Mouse (Mus musculus): ENCODE measurements around the gene Igfbp2. TPM values are rescaled to one million over a fixed set of nuclear protein-coding genes. Genes with fewer than 3 reads are reported as not detected.

Gene Igfbp2
- total RNA-seq, 2 experiments from 2014 or later = 0.38 to 2.8 TPM

DNA sequence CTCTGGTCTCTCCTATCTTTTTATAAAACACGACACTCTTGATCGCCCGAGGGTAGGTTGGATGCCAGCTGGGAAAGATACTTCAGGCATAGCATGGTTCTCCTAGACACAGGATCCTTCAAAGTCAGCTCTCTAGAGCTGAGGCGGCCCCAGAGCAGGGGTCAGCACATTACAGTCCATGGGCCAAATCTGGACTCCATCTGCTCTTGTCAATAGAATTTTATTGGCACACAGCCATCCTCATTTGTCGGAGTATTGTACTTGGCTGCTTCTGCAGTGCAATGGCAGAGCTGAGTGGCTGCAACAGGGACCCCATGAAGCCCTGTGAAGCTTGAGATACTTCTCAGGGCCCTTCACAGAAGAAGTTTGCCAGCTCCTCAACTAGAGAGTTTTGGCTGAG, 9.1 kb upstream of the Igfbp2 start:
- no peak for DNase-seq

GRCm38 (mm10) chr1:72815616-72816015, 8.7 kb upstream of the Igfbp2 start:
- no peak for DNase-seq

- DNase-seq = no peak
Measured at GRCm38 (mm10) chr1:72819995-72820394, 4.3 kb upstream of the Igfbp2 start.

- DNase-seq = no peak
Measured at GRCm38 (mm10) chr1:72822893-72823292, 1.4 kb upstream of the Igfbp2 start.

- no peak for DNase-seq
Measured at GRCm38 (mm10) chr1:72824707-72825101, 401 bp downstream of the Igfbp2 start.

DNA sequence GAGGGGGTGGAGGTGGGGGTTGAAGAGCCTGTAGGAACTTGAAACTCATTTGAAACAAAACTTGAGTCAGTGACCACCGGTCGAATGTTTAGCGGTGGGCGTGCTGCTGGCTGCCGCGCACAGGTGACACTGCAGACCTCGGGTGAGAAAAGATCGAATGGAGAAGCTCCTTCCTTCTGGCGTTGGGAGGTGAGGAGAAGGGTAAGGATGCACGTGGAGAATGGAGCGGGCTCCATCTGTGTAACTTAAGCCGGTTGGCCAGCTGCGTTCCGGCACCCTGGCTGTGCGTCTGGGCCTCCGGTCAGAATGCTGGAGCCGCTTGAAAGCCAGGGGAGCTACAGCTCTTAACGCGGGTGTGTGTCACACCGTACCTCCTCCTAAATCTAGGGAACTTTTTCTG, 983 bp downstream of the Igfbp2 start:
- no peak for DNase-seq

DNA sequence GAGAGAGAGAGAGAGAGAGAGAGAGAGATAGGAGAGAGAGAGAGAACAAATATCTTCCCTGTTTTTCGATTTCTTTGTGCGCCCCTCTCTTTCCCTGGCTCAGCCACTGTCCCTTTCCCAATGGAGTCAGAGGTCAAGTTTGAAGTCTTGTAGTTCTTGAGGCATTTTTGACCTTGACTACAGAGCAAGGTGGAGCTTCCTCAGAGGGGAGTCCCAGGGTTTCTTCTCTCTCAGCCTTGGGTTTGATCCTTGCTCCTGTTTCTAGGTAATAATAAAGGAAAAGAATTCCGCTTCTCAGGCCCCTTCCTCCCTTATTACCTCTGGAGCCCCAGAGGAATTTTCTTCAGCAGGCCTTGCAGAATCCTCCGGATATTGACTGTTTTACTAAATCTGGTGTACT, 1.6 kb downstream of the Igfbp2 start:
- DNase-seq = no peak

DNA sequence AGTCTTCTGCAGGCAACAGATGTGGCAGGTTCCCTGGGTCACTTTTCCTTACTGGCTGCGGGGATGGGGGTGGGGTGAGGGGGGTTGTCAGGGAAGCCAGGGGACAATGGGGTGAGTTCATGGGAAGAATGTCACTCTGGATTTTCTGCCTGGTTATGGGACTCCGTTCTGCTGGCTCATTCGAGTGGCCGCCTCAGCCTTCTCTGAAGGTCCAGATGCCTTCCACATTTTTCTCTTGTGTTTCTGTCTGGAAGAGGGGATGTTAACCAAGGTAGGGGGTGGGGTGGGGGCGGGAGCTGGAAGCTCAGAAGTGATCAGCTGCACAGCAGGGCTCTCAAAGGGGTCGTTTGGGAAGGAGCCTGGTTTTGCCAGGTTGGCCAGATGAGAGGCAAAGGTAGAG, 2.1 kb downstream of the Igfbp2 start:
- no peak for DNase-seq

GRCm38 (mm10) chr1:72826931-72827330, 2.6 kb downstream of the Igfbp2 start:
- DNase-seq = no peak

DNA sequence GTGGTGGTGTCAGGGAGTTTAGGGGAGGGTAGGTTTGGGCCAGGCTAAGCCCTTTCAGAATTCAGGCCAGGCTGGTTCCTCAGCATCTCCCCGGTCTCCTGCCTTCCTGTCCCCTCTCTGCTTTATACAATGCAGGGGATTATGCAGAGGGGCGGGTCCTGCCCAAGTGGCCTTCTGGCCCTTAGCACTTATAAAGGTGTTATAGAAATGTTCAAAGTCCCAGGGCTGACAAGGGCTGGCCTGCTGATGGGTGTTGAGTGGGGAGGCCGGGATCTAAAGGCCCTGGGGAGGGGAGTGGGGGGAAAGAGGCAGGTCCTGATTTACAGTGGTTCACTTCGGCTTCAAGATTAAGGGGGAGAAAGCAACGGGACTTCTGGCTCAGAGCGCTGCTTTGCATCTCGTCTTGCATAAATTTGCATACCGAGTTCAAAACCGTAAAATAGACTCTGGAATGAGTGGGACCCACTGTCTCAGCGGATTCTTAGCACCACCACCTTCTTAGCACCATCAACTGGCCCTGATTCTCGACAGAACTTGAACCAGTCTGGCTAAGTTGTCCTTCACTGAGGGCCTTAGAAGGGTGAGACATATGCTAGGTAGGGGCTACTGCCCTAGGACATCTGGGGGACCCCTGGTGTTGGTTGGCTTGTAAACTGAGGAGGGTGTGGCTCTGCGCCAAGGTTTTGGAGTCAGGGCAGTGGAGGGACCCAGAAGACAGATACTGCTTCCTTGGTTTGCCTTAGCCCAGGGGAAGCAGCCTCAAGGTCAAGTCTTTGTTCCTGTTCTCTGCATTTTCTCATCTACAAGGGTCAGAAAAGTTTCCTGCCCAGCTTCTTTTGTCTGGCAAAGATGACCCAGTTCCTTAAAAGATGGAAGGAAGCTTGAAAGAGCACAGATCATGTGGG, 3.4 kb downstream of the Igfbp2 start:
- DNase-seq = no peak

GRCm38 (mm10) chr1:72828843-72829242, 4.5 kb downstream of the Igfbp2 start:
- no peak for DNase-seq

GRCm38 (mm10) chr1:72830485-72830884, 6.2 kb downstream of the Igfbp2 start:
- no peak for DNase-seq

DNA sequence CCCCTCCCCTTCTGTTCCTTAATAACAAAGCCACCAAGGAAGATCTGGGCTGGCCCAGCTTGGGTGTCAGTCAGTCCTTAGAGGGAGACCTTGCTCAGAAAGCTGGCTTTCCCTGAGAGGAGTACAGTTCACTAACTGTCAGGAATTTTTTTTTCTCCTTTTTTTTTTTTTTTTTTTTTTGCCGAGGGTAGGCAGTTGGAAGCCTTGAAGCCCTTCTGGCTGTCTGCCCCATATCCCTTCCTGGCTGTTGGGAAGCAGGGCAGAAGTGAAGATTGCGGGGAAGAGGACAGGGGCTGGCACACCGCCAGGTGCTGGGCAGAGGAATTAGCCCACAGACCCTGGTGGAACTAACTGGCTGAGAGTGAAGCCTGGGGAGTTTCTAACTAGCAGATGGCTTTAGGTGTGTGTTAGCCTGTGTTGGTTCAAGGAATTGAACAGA, 8.4 kb downstream of the Igfbp2 start:
- no peak for DNase-seq

DNA sequence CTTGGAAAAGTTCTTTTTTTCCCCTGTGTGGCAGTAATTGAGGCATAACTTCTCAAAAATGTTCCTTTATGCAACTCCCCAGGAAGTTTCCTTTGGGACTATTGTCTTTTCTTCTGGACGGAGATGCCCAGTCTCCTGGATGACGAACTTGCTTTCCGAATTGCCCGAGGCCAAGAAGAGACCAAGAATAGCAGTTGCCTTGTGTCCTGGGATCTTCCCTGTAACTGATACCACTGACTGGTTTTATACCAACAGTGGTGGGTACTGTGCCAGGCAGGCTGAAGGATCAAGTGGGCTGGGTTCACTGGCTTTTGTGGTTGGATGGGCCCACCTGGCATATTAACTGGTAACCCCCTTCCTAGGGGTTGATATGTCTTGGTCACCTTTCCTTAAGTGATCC, 9.3 kb downstream of the Igfbp2 start:
- DNase-seq = no peak

GRCm38 (mm10) chr1:72839356-72839755, 15.1 kb downstream of the Igfbp2 start:
- no peak for DNase-seq

DNA sequence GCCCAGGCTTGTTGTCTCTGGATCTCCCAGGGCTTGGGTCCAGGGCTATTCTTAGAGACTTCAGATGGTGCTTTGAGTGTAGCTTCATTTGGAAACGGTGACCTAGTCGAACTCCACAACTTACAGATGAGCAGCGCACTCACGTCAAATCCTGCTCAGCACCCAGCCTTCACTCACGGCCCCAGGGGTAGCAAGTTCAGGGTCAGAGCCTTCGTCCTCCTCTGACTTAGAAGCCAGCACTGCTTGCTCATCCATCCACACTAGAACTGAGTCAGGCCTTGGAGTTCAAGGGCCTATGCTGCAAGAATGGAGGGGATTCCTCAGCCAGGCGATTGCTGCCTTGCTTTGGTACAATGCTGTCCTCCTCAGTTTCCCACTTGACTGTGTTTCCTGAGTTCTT, 15.5 kb downstream of the Igfbp2 start:
- no peak for DNase-seq

DNA sequence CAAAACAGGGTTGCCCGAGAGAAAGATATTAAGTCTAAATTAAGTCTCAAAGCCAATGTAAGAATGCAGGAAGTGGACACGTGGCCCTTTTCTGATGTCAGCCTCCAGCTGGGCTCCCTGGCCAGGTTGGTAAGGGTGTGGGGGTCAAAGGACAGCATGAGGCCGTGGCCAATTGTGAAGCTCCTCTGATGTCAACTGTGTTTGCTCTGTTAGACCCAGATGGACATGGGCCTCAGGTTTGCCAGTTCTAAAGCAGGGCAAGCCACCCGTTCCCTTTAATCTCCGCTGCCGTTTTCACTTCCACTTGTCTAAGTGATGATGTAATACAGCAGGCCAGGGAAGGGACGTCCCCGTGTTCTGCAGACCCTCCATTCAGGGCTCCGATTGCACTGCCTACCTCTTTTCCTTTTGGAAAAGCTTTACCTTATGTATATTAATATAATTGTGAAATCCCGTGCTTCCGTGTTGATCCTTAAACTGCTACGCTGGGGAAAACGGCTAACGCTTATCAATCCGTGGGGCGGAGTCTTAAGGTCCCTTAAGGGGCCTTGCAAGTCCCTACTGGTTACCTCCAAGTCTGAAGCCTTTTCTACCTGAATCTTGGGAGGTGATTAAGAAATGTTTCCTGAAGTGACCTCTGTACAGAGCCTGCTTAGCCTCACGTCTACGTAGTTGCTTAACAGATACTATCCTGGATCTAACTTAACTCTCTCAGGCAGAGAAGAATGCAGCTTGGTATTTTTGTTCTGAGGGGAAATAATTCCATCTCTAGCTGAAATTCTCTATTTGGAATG, 18.6 kb downstream of the Igfbp2 start:
- no peak for DNase-seq

DNA sequence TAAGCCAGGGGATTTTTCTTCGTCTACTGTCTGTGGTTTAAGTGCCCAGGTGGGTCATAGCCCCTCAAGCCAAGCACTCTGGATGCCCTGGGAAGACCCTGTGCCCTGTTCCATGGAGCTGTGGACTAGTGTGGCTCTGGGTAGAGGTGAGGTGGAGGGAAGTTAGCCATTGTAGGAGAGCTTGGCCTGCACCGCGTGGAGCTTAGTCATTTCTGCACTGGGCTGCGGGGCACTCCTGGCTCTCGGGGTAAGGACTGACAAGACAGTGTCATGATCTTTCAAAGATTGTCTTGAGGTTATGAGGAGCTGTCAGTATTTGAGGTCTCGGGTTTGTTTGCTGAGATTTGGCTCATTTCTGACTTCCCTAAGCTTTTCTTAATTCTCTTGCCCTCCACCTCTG, 20.4 kb downstream of the Igfbp2 start:
- DNase-seq = no peak

- no peak for DNase-seq
Measured at GRCm38 (mm10) chr1:72847849-72848380, 23.6 kb downstream of the Igfbp2 start.

- no peak for DNase-seq
Measured at GRCm38 (mm10) chr1:72849037-72849436, 24.7 kb downstream of the Igfbp2 start.

DNA sequence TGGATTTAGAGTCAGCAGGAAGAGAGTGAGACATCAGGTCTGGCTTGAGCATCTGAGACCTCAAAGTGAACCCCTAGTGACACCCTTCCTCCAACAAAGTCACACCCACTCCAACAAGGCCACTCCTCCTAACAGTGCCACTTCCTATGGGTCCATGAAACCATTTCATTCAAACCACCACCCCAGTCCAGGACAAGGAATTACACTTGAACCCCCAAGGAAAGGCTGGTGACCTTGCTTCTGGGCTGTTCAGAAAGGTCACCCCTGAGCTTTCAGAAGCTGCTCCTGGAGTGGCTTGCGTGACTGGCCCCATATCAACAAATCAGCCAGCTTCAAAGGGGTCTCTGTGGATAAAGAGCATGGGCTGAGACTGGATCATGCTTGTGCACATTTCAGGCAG, 29.5 kb downstream of the Igfbp2 start:
- DNase-seq = no peak

DNA sequence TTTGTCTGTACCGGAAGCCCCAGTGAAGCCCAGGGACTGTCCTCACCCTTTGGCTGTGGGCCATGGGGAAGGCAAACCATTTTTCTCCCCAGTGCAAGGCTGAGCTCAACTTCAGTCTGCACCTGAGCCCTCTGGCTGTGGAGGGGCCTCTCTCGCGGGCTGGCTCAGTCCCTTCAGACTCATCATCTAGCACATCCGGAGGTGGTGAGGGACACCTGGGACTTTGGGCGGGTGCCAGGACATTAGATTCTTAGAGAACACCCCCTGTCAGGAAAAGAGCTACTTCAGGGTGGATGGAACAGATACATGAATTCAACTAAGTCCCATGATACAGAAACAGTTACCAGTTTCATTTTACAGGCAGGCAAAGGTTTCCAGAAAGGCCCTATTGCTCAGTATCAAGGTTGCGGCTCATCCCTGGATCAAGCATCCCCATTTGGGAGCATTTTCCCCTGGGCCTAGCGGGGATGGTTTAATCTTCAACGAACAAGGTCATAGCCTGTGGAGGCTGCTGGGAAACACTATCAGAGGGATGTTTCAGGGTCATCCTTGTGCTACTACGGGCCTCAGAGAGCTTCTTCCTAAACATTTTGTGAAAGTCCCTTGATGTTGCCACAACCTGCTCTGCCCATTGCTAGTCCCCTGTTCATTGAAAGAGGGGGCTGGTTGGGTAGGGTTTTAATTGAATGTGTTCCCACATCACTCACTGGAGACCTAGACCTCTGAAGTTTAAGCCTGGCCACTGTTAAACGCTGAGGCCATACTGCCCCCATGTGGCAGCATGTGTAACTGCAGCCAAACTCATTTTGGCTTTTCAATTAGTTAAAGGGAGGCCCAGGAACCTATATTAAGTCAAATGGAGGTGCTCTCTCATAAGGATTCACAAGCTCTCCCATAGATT, 30.3 kb downstream of the Igfbp2 start:
- DNase-seq = no peak
